Comparison of ENCODE assay signal across 8 mouse cellular contexts in genomic region chr17:56716655-56717362, GRCm38 (mm10). TPM values are rescaled to one million over a fixed set of nuclear protein-coding genes. Genes with fewer than 3 reads are reported as not detected.
DNase-seq lines count a peak whose midpoint lies in the region; ATAC-seq and TF ChIP-seq lines count a peak whose summit lies in the region.

No protein-coding gene starts in this region.

- no peaks in the 10 kb centered on the region for H3K9me3 ChIP-seq in megakaryocyte, embryonic 14.5 days

- peak; percentile 96 to 97 for DNase-seq in gastrocnemius, adult 8-10 months (ENCODE audit: low spot score in 2 of 2)
- DNase-seq in hindlimb bud, embryonic 11.5 days (ENCODE audit: extremely low spot score, low read depth, low spot score): peak; percentile 95
- peak; percentile 95 to 99 for DNase-seq in left cerebral cortex, adult 8-10 months (ENCODE audit: low spot score in 2 of 2)
- DNase-seq in right cerebral cortex, postnatal 10 days (ENCODE audit: low spot score in 2 of 2): peak; percentile 98 to 99
- DNase-seq in urinary bladder, postnatal 25 days (ENCODE audit: low spot score): peak; percentile 93

- peak overlapping the region; percentile 73 for H3K27ac ChIP-seq in cortical plate, adult 2 months (ENCODE audit: insufficient read depth, low read length)

- no peak for TF ChIP-seq CTCF in cortical plate, adult 2 months (IDR thresholded peaks at IDR 0.05; ENCODE audit: extremely low read depth, insufficient read depth, low read length)

- H3K27me3 ChIP-seq in megakaryocyte, embryonic 14.5 days (replicated peaks): no peaks in the 10 kb centered on the region

- TF ChIP-seq POLR2A in cortical plate, adult 2 months (IDR thresholded peaks at IDR 0.05; ENCODE audit: extremely low read depth, insufficient read depth, low read length): peak; percentile 82; the same call in 1 of the 2 replicates

- H3K36me3 ChIP-seq in megakaryocyte, embryonic 14.5 days (replicated peaks; ENCODE audit: low read length): peaks cover 58% of the 10 kb centered on the region

- H3K4me3 ChIP-seq in cortical plate, adult 2 months (ENCODE audit: insufficient read depth, low read length): peak overlapping the region; percentile 84
- peak overlapping the region; percentile 100 for H3K4me3 ChIP-seq in megakaryocyte, embryonic 14.5 days (replicated peaks)

- peak; percentile 91 for ATAC-seq in activated CD4-positive, CD25-positive, alpha-beta regulatory T cell, adult 4 months

- peaks cover 6% of the 10 kb centered on the region for H3K4me1 ChIP-seq in cortical plate, adult 2 months (ENCODE audit: control insufficient read depth, insufficient read depth, low read length)
- H3K4me1 ChIP-seq in megakaryocyte, embryonic 14.5 days: peaks cover 57% of the 10 kb centered on the region

RNA-seq across cellular contexts. Expression of gene Ndufa11, which starts 0.8 kb away (rescaled TPM):
- polyA plus RNA-seq in activated CD4-positive, CD25-positive, alpha-beta regulatory T cell, adult 4 months (2017; shearing (Covaris generic)): 100 to 1,000 TPM; 272 to 279 TPM
- polyA plus RNA-seq in cortical plate, adult 2 months (2012; rRNA removed): 332 and 357 TPM in 2 replicates
- total RNA-seq in gastrocnemius, adult 8-10 months (2022): 100 to 1,000 TPM; 325 to 413 (median 358) TPM
- total RNA-seq in left cerebral cortex, adult 8-10 months (2022): 100 to 1,000 TPM; 185 to 224 (median 208) TPM
- 76.9 and 392 TPM in 2 replicates for polyA plus RNA-seq in megakaryocyte, embryonic 14.5 days (2012; ENCODE audit: insufficient read depth, low replicate concordance)

RNA-seq across cellular contexts. Expression of gene Vmac, which starts 1.0 kb away (rescaled TPM):
- 1 to 10 TPM; 6.0 TPM for polyA plus RNA-seq in activated CD4-positive, CD25-positive, alpha-beta regulatory T cell, adult 4 months (2017; shearing (Covaris generic))
- polyA plus RNA-seq in cortical plate, adult 2 months (2012; rRNA removed): 16.7 and 18.2 TPM in 2 replicates
- total RNA-seq in gastrocnemius, adult 8-10 months (2022): 1 to 10 TPM; 1.8 to 3.1 (median 2.4) TPM
- total RNA-seq in left cerebral cortex, adult 8-10 months (2022): 10 to 100 TPM; 10.4 to 15.7 (median 13.8) TPM
- 7.9 and 14.9 TPM in 2 replicates for polyA plus RNA-seq in megakaryocyte, embryonic 14.5 days (2012; ENCODE audit: insufficient read depth, low replicate concordance)

RNA-seq across cellular contexts. Expression of gene Nrtn, which starts 40.5 kb away (rescaled TPM):
- polyA plus RNA-seq in activated CD4-positive, CD25-positive, alpha-beta regulatory T cell, adult 4 months (2017; shearing (Covaris generic)): not detected
- polyA plus RNA-seq in cortical plate, adult 2 months (2012; rRNA removed): 7.4 and 8.6 TPM in 2 replicates
- total RNA-seq in gastrocnemius, adult 8-10 months (2022): 1 to 10 TPM; 1.9 to 5.0 (median 3.5) TPM
- total RNA-seq in left cerebral cortex, adult 8-10 months (2022): 1 to 10 TPM; 4.0 to 4.5 (median 4.2) TPM
- 2.0 TPM in 1 of 2 replicates, not detected in the other for polyA plus RNA-seq in megakaryocyte, embryonic 14.5 days (2012; ENCODE audit: insufficient read depth, low replicate concordance)

RNA-seq across cellular contexts. Expression of gene Ranbp3, which starts 43.7 kb away (rescaled TPM):
- polyA plus RNA-seq in activated CD4-positive, CD25-positive, alpha-beta regulatory T cell, adult 4 months (2017; shearing (Covaris generic)): 10 to 100 TPM; 40.5 to 56.7 TPM
- 104 and 107 TPM in 2 replicates for polyA plus RNA-seq in cortical plate, adult 2 months (2012; rRNA removed)
- 10 to 100 TPM; 36.5 to 40.7 (median 39.7) TPM for total RNA-seq in gastrocnemius, adult 8-10 months (2022)
- total RNA-seq in left cerebral cortex, adult 8-10 months (2022): 10 to 100 TPM; 85.9 to 91.2 (median 88.2) TPM
- 73.0 and 77.5 TPM in 2 replicates for polyA plus RNA-seq in megakaryocyte, embryonic 14.5 days (2012; ENCODE audit: insufficient read depth, low replicate concordance)

RNA-seq across cellular contexts. Expression of gene Dus3l, which starts 47.7 kb away (rescaled TPM):
- 10 to 100 TPM; 24.3 to 32.7 TPM for polyA plus RNA-seq in activated CD4-positive, CD25-positive, alpha-beta regulatory T cell, adult 4 months (2017; shearing (Covaris generic))
- 137 and 148 TPM in 2 replicates for polyA plus RNA-seq in cortical plate, adult 2 months (2012; rRNA removed)
- 10 to 100 TPM; 12.6 to 17.4 (median 15.4) TPM for total RNA-seq in gastrocnemius, adult 8-10 months (2022)
- 10 to 100 TPM; 60.1 to 66.1 (median 60.8) TPM for total RNA-seq in left cerebral cortex, adult 8-10 months (2022)
- 29.8 and 33.0 TPM in 2 replicates for polyA plus RNA-seq in megakaryocyte, embryonic 14.5 days (2012; ENCODE audit: insufficient read depth, low replicate concordance)

Comparison
In these comparisons a context has a peak if more than half of its experiments do, and no peak if none do; other contexts are left out.
1. Peak in every context shown above with its lines: DNase-seq, ATAC-seq, H3K4me3 ChIP-seq and H3K27ac ChIP-seq.